Mouse (Mus musculus): ENCODE measurements around the gene Actg1. TPM values are rescaled to one million over a fixed set of nuclear protein-coding genes. Genes with fewer than 3 reads are reported as not detected.

Gene Actg1
- 1,000 to 10,000 TPM; 1,100 to 1,129 TPM for total RNA-seq (2021)
- long read RNA-seq, experiment 1, transcript Actg1-204 (5 exons, 1,827 nt), result minor isoform, 15 of 669 reads
- long read RNA-seq, experiment 1, transcript Actg1-202 (6 exons, 1,952 nt), result major isoform, 591 of 669 reads
- long read RNA-seq, experiment 1, partial matches to known transcripts, result 42 of 669 reads
- long read RNA-seq, experiment 1, other reads (novel, unspliced or antisense), result 19 of 669 reads
- long read RNA-seq, experiment 2, transcript Actg1-204 (5 exons, 1,827 nt), result minor isoform, 8 of 595 reads
- long read RNA-seq, experiment 2, transcript Actg1-202 (6 exons, 1,952 nt), result major isoform, 534 of 595 reads
- long read RNA-seq, experiment 2, partial matches to known transcripts, result 39 of 595 reads
- long read RNA-seq, experiment 2, other reads (novel, unspliced or antisense), result 12 of 595 reads

GRCm38 (mm10) chr11:120347791-120348683, at the start of gene Actg1:
TSS of gene Actg1 (minus strand) at chr11:120348542.
- peak within 1 kb of the TSS; percentile 98 for H3K4me3 ChIP-seq
- intact Hi-C loops (cut with DNase I), result loop anchor here (5.0 kb wide), 2 partner anchors 36 to 111 kb away; no protein-coding TSS in a partner anchor
- peak within 1 kb of the TSS; percentile 100 for H3K27ac ChIP-seq
- peak; percentile 82 to 88 for DNase-seq (ENCODE audit: extremely low spot score in 1 of 2, low spot score in 2 of 2)
- no peak for TF ChIP-seq CTCF (IDR thresholded peaks at IDR 0.05)

DNA sequence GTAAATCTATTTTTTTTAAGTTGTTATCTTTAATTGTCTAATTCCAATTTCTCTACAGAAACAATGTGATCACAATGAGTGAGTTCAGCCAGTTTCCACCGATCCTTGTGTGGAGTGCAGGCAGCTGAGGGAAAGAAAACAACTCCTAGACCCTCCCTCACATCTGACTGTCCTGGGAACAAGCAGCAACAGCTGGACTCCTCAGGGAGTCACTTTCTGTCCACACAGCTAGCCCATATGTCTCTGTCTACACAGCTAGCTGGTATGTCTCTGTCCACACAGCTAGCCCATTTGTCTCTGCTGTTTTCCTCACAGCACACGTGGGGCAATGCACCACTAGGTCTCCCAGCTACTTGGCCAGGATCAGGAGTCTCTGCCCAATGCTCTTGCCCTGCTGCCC, 49.3 kb upstream of the Actg1 start:
- no peak for TF ChIP-seq CTCF (IDR thresholded peaks at IDR 0.05)
- no peak for DNase-seq (ENCODE audit: extremely low spot score in 1 of 2, low spot score in 2 of 2)
- intact Hi-C loops (cut with DNase I), result no loop called here
- no peak overlapping the region for H3K27ac ChIP-seq
- H3K4me3 ChIP-seq, result no peak overlapping the region

DNA sequence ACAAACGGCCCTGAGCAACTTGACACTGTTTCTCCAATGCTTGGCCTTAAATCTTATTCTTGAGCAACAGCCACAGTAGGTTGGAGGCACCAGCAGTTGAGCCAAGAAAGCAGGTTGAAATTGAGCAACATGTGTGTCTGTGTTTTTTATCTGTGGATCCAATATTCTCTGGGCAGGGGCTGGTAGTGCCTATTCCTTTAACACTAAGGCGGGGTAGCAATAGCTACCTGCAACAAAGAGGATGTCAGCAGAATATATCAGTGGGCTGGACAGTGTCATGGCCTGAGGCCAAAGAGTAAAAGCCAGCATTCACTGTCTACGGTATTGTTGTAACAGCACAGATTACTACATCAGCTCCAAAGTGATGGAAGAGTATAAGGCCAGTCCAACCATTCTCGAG, 47.3 kb upstream of the Actg1 start:
- no peak for TF ChIP-seq CTCF (IDR thresholded peaks at IDR 0.05)
- intact Hi-C loops (cut with DNase I), result no loop called here
- Histone ChIP-seq H3K4me3 (no peak overlapping the region), H3K27ac (no peak overlapping the region)
- DNase-seq (ENCODE audit: extremely low spot score in 1 of 2, low spot score in 2 of 2), result no peak

- no peak for DNase-seq (ENCODE audit: extremely low spot score in 1 of 2, low spot score in 2 of 2)
- Histone ChIP-seq H3K4me3 (no peak overlapping the region), H3K27ac (no peak overlapping the region)
- TF ChIP-seq CTCF (IDR thresholded peaks at IDR 0.05), result no peak
- intact Hi-C loops (cut with DNase I), result no loop called here
Observed at GRCm38 (mm10) chr11:120388580-120388979, 40.2 kb upstream of the Actg1 start.

GRCm38 (mm10) chr11:120387157-120387556, 38.8 kb upstream of the Actg1 start:
- no peak for TF ChIP-seq CTCF (IDR thresholded peaks at IDR 0.05)
- intact Hi-C loops (cut with DNase I), result no loop called here
- Histone ChIP-seq H3K4me3 (no peak overlapping the region), H3K27ac (peak overlapping the region; percentile 30; the same call in 1 of the 2 replicates)
- no peak for DNase-seq (ENCODE audit: extremely low spot score in 1 of 2, low spot score in 2 of 2)

DNA sequence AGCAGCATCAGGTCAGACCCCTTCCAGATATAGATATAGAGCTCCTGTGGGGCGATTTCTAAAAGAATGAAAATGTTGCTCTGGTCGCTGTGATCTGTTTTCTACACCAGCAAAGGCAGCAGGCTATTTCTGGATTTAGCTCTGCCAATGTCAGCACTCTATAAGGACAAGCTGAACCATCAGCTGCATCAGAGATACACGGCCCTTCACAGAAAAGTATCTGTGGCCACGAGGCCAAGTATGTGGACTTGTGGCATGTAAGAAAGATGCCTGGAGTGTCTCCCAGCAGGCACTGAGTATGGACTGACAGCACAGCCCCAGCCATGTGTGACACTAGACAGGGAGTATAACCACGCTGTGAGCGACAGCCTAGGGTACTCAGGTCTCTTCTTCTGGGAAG, 38.3 kb upstream of the Actg1 start:
- no peak for DNase-seq (ENCODE audit: extremely low spot score in 1 of 2, low spot score in 2 of 2)
- peak overlapping the region; percentile 40 for H3K27ac ChIP-seq
- H3K4me3 ChIP-seq, result no peak overlapping the region
- intact Hi-C loops (cut with DNase I), result no loop called here
- no peak for TF ChIP-seq CTCF (IDR thresholded peaks at IDR 0.05)

- intact Hi-C loops (cut with DNase I), result no loop called here
- no peak overlapping the region for H3K4me3 ChIP-seq
- TF ChIP-seq CTCF (IDR thresholded peaks at IDR 0.05), result no peak
- DNase-seq (ENCODE audit: extremely low spot score in 1 of 2, low spot score in 2 of 2), result peak in 1 of 2 experiments; percentile 32
- H3K27ac ChIP-seq, result no peak overlapping the region
Observed at GRCm38 (mm10) chr11:120382509-120382908, 34.2 kb upstream of the Actg1 start.

- Histone ChIP-seq H3K4me3 (no peak overlapping the region), H3K27ac (no peak overlapping the region)
- no peak for DNase-seq (ENCODE audit: extremely low spot score in 1 of 2, low spot score in 2 of 2)
- no peak for TF ChIP-seq CTCF (IDR thresholded peaks at IDR 0.05)
- intact Hi-C loops (cut with DNase I), result no loop called here
Observed at GRCm38 (mm10) chr11:120381157-120381556, 32.8 kb upstream of the Actg1 start.

DNA sequence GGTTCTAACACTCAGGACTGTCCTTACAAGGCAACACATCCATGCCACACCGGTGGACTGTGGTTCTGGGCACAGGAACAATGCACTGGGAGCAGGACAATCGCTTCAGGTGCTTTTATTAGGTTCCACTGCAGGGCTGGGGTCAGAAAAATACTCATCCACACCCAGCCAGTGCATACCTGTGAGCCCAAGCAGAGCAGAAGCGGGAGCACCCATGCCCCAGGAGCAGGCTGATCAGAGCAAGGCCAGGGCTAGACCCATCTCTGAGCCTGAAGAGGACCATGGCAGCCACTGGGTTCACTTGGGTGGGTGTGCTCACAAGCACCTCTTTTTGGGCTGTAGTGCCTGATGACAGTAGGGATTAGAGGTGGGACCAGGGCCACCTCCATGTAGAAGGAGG, 31.9 kb upstream of the Actg1 start:
- Histone ChIP-seq H3K4me3 (no peak overlapping the region), H3K27ac (no peak overlapping the region)
- DNase-seq (ENCODE audit: extremely low spot score in 1 of 2, low spot score in 2 of 2), result no peak
- intact Hi-C loops (cut with DNase I), result no loop called here
- no peak for TF ChIP-seq CTCF (IDR thresholded peaks at IDR 0.05)

DNA sequence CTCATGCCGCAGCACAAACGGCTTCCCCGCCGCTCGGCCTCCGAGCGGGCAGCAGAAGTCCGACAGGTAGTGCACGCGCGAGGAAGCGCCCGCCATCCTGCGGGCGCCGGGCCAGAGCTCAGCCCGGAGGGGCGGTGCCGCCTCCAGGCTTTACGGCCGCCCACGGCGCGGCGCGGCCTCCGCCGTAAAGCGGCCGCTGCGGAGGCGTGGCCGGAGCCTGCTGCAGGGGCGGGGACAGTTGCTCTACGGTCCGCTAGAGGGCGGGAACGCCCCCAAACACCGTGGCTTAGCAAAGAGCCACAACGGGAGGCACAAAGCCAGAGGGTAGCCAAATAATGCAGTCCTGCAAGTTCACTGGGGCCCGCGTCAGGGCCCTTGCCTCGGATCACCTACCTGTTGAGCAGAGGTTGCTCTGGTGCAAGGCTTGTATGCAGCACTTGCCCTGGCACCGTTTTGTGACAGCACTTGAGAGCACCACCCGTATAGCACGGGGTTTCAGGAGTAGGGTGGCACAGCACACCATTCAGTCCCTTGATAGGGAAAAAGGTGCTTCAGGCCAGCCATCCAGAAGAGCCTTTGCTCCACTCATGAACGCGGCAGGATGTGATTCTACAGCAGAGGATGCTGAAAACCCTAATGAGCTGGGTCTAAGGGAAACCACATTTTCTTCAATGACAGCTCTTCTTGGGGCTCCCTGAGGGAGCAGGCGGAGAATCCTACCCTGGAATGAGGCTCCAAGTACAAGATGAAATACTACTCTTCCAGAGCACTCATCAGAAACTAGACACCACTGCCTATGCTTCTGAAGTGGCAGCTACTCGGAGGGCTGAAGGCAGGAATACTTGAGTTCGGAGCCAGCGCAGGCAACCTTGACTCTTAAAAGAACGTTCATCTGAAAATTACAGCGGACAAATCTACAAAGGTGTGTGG, 30.5 kb upstream of the Actg1 start, which contains the start of gene Faap100:
Gene Faap100, minus strand, starts transcription at position 154 of the 930 bp plus-strand sequence.
- Histone ChIP-seq H3K4me3 (peak within 1 kb of the TSS; percentile 73), H3K27ac (peak within 1 kb of the TSS; percentile 70)
- peak; percentile 79 for TF ChIP-seq CTCF (IDR thresholded peaks at IDR 0.05)
- intact Hi-C loops (cut with DNase I), result no loop called here
- DNase-seq (ENCODE audit: extremely low spot score in 1 of 2, low spot score in 2 of 2), result peak; percentile 83 to 85

- no peak for TF ChIP-seq CTCF (IDR thresholded peaks at IDR 0.05)
- peak overlapping the region; percentile 73 for H3K4me3 ChIP-seq
- H3K27ac ChIP-seq, result peak overlapping the region; percentile 70
- DNase-seq (ENCODE audit: extremely low spot score in 1 of 2, low spot score in 2 of 2), result no peak
- intact Hi-C loops (cut with DNase I), result no loop called here
Observed at GRCm38 (mm10) chr11:120378031-120378610, 29.8 kb upstream of the Actg1 start.

Data from left cerebral cortex, adult 2 months (tissue).